Mouse (Mus musculus): ENCODE data around the gene Plxnb1.

- no peak for TF ChIP-seq GATA1 (IDR thresholded peaks at IDR 0.05; ENCODE audit: borderline replicate concordance, low read length)
- TF ChIP-seq FLI1 (IDR thresholded peaks at IDR 0.05; ENCODE audit: low read length): no peak
Measured at GRCm38 (mm10) chr9:109111591-109111990, 16.4 kb downstream of the Plxnb1 start.

Data from megakaryocyte, embryonic 14.5 days (primary cell).